Mouse (Mus musculus): Measurements from ENCODE around the gene Bcar1. TPM values are rescaled to one million over a fixed set of nuclear protein-coding genes. Genes with fewer than 3 reads are reported as not detected.

The Bcar1 gene
- polyA plus RNA-seq, 1 experiment from 2014 or later, result 22.6 TPM

GRCm38 (mm10) chr8:111709223-111709622 is 34.4 kb downstream of the Bcar1 start:
- 0 out of 2 replicates have a peak overlapping the region, but pooled peaks have one; percentile 8 for H3K9ac ChIP-seq (ENCODE audit: low read length)
- H3K27me3 ChIP-seq (ENCODE audit: control insufficient read depth, insufficient read depth, low read length), result no peaks in the 10 kb centered on the region
- H3K9me3 ChIP-seq (ENCODE audit: control insufficient read depth, low read length), result no peaks in the 10 kb centered on the region
- H3K4me3 ChIP-seq (ENCODE audit: low read depth, low read length), result no peak overlapping the region
- H3K4me1 ChIP-seq (replicated peaks; ENCODE audit: control insufficient read depth, insufficient read depth), result no peaks in the 10 kb centered on the region
- WGBS, result 71% methylated on average over 1 of the region's 1 CpGs
- no peak overlapping the region for H3K4me2 ChIP-seq (replicated peaks; ENCODE audit: low read depth)
- DNase-seq (ENCODE audit: low spot score) (peak; percentile 39), ATAC-seq (ENCODE audit: low FRiP score, low TSS enrichment) (no peak)
- TF ChIP-seq EP300 (optimal IDR thresholded peaks at IDR 0.05), result no peak
- TF ChIP-seq CTCF (IDR thresholded peaks at IDR 0.05; ENCODE audit: low read depth), result no peak
- peaks cover 18% of the 10 kb centered on the region for H3K36me3 ChIP-seq (ENCODE audit: control insufficient read depth, insufficient read depth, low read length)
- peak overlapping the region; percentile 75 for H3K27ac ChIP-seq (replicated peaks)

GRCm38 (mm10) chr8:111708265-111708664 is 35.3 kb downstream of the Bcar1 start:
- TF ChIP-seq EP300 (optimal IDR thresholded peaks at IDR 0.05), result no peak
- TF ChIP-seq CTCF (IDR thresholded peaks at IDR 0.05; ENCODE audit: low read depth), result no peak
- Histone ChIP-seq H3K27ac (replicated peaks) (peak overlapping the region; percentile 75), H3K36me3 (ENCODE audit: control insufficient read depth, insufficient read depth, low read length) (peaks cover 10% of the 10 kb centered on the region), H3K4me1 (replicated peaks; ENCODE audit: control insufficient read depth, insufficient read depth) (no peaks in the 10 kb centered on the region), H3K4me2 (replicated peaks; ENCODE audit: low read depth) (no peak overlapping the region), H3K4me3 (ENCODE audit: low read depth, low read length) (no peak overlapping the region), H3K9me3 (ENCODE audit: control insufficient read depth, low read length) (no peaks in the 10 kb centered on the region), H3K9ac (ENCODE audit: low read length) (no peak overlapping the region), H3K27me3 (ENCODE audit: control insufficient read depth, insufficient read depth, low read length) (no peaks in the 10 kb centered on the region)
- WGBS, result 52% methylated on average over 6 of the region's 6 CpGs
- DNase-seq (ENCODE audit: low spot score) (peak; percentile 49), ATAC-seq (ENCODE audit: low FRiP score, low TSS enrichment) (no peak)

- no peaks in the 10 kb centered on the region for H3K4me1 ChIP-seq (replicated peaks; ENCODE audit: control insufficient read depth, insufficient read depth)
- H3K4me3 ChIP-seq (ENCODE audit: low read depth, low read length), result no peak overlapping the region
- DNase-seq (ENCODE audit: low spot score), result no peak
- no peak for ATAC-seq (ENCODE audit: low FRiP score, low TSS enrichment)
- peaks cover 1% of the 10 kb centered on the region; the same call in 1 of the 2 replicates for H3K36me3 ChIP-seq (ENCODE audit: control insufficient read depth, insufficient read depth, low read length)
- H3K9ac ChIP-seq (ENCODE audit: low read length), result no peak overlapping the region
- TF ChIP-seq CTCF (IDR thresholded peaks at IDR 0.05; ENCODE audit: low read depth), result no peak
- TF ChIP-seq EP300 (optimal IDR thresholded peaks at IDR 0.05), result no peak
- peak overlapping the region; percentile 86 for H3K27ac ChIP-seq (replicated peaks)
- WGBS, result 48% methylated on average over 5 of the region's 5 CpGs
- no peaks in the 10 kb centered on the region for H3K9me3 ChIP-seq (ENCODE audit: control insufficient read depth, low read length)
- H3K27me3 ChIP-seq (ENCODE audit: control insufficient read depth, insufficient read depth, low read length), result no peaks in the 10 kb centered on the region
- H3K4me2 ChIP-seq (replicated peaks; ENCODE audit: low read depth), result no peak overlapping the region
These were observed 37.9 kb downstream of the Bcar1 start for GRCm38 (mm10) chr8:111705699-111706098.

GRCm38 (mm10) chr8:111705222-111705621 is 38.4 kb downstream of the Bcar1 start:
- Histone ChIP-seq H3K4me2 (replicated peaks; ENCODE audit: low read depth) (no peak overlapping the region), H3K9me3 (ENCODE audit: control insufficient read depth, low read length) (no peaks in the 10 kb centered on the region), H3K9ac (ENCODE audit: low read length) (no peak overlapping the region), H3K27ac (replicated peaks) (peak overlapping the region; percentile 86), H3K27me3 (ENCODE audit: control insufficient read depth, insufficient read depth, low read length) (no peaks in the 10 kb centered on the region), H3K36me3 (ENCODE audit: control insufficient read depth, insufficient read depth, low read length) (no peaks in the 10 kb centered on the region), H3K4me3 (ENCODE audit: low read depth, low read length) (no peak overlapping the region), H3K4me1 (replicated peaks; ENCODE audit: control insufficient read depth, insufficient read depth) (no peaks in the 10 kb centered on the region)
- ATAC-seq (ENCODE audit: low FRiP score, low TSS enrichment), result peak; percentile 95
- WGBS, result 45% methylated on average over 3 of the region's 3 CpGs
- DNase-seq (ENCODE audit: low spot score), result peak; percentile 86
- TF ChIP-seq CTCF (IDR thresholded peaks at IDR 0.05; ENCODE audit: low read depth), result peak; percentile 13; the same call in 1 of the 2 replicates
- no peak for TF ChIP-seq EP300 (optimal IDR thresholded peaks at IDR 0.05)

DNA sequence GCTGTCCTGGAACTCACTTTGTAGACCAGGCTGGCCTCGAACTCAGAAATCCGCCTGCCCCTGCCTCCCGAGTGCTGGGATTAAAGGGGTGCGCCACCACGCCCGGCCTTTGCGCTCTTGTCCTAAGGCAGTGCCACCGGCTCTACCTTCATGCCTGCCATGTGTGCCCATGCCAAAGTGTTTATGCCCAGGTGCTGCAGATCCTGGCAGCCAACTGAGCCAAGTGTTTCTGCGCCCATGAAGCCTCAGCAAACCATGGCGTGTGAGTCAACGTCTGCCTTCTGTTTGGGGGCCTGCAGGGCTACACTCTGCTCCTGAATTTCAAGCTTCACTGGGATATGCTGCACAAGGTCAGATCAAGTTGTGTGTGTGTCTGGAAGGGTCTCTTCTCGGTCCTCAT is 39.0 kb downstream of the Bcar1 start:
- TF ChIP-seq CTCF (IDR thresholded peaks at IDR 0.05; ENCODE audit: low read depth) (no peak), EP300 (optimal IDR thresholded peaks at IDR 0.05) (no peak)
- no peaks in the 10 kb centered on the region for H3K27me3 ChIP-seq (ENCODE audit: control insufficient read depth, insufficient read depth, low read length)
- DNase-seq (ENCODE audit: low spot score) (peak; percentile 38), ATAC-seq (ENCODE audit: low FRiP score, low TSS enrichment) (no peak)
- no peaks in the 10 kb centered on the region for H3K4me1 ChIP-seq (replicated peaks; ENCODE audit: control insufficient read depth, insufficient read depth)
- no peaks in the 10 kb centered on the region for H3K36me3 ChIP-seq (ENCODE audit: control insufficient read depth, insufficient read depth, low read length)
- H3K27ac ChIP-seq (replicated peaks), result peak overlapping the region; percentile 86
- no peak overlapping the region; the same call in 1 of the 2 replicates for H3K9ac ChIP-seq (ENCODE audit: low read length)
- 81% methylated on average over 12 of the region's 12 CpGs for WGBS
- H3K4me3 ChIP-seq (ENCODE audit: low read depth, low read length), result no peak overlapping the region
- H3K9me3 ChIP-seq (ENCODE audit: control insufficient read depth, low read length), result no peaks in the 10 kb centered on the region
- H3K4me2 ChIP-seq (replicated peaks; ENCODE audit: low read depth), result no peak overlapping the region

DNA sequence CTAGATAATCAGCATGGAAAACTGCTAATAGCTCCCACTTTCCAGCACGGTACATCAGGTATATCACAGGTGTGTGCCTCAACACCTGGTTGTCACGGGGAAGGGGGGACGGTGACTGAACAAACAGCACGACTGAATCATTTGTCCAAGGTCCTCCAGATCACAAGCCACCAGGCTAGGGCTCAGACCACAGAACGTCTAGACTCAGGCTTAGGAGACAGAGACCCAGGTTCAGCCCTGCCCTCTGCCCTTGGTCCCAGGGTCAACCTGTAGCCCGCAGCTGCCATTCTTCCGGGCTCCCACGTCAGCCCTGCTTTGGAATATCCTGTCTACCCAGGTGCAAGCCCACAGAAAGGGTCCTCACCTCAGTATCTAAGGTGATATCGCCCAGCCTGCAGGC is 42.2 kb downstream of the Bcar1 start:
- Histone ChIP-seq H3K27ac (replicated peaks) (no peak overlapping the region), H3K9ac (ENCODE audit: low read length) (no peak overlapping the region), H3K36me3 (ENCODE audit: control insufficient read depth, insufficient read depth, low read length) (no peaks in the 10 kb centered on the region), H3K4me3 (ENCODE audit: low read depth, low read length) (no peak overlapping the region), H3K4me2 (replicated peaks; ENCODE audit: low read depth) (no peak overlapping the region), H3K4me1 (replicated peaks; ENCODE audit: control insufficient read depth, insufficient read depth) (no peaks in the 10 kb centered on the region), H3K27me3 (ENCODE audit: control insufficient read depth, insufficient read depth, low read length) (no peaks in the 10 kb centered on the region), H3K9me3 (ENCODE audit: control insufficient read depth, low read length) (no peaks in the 10 kb centered on the region)
- ATAC-seq (ENCODE audit: low FRiP score, low TSS enrichment), result no peak
- WGBS, result 56% methylated on average over 9 of the region's 9 CpGs
- no peak for DNase-seq (ENCODE audit: low spot score)
- no peak for TF ChIP-seq EP300 (optimal IDR thresholded peaks at IDR 0.05)
- TF ChIP-seq CTCF (IDR thresholded peaks at IDR 0.05; ENCODE audit: low read depth), result no peak

All from stomach, postnatal 0 days (tissue).